Mouse (Mus musculus) lung, postnatal 25 days (tissue): ENCODE data around the gene Npb.

Experiments used
- DNase-seq: peaks from one replicate; pipeline ENCODE4 v3.0.0; 2022; ENCODE audit warnings: low spot score

Npb gene

DNA sequence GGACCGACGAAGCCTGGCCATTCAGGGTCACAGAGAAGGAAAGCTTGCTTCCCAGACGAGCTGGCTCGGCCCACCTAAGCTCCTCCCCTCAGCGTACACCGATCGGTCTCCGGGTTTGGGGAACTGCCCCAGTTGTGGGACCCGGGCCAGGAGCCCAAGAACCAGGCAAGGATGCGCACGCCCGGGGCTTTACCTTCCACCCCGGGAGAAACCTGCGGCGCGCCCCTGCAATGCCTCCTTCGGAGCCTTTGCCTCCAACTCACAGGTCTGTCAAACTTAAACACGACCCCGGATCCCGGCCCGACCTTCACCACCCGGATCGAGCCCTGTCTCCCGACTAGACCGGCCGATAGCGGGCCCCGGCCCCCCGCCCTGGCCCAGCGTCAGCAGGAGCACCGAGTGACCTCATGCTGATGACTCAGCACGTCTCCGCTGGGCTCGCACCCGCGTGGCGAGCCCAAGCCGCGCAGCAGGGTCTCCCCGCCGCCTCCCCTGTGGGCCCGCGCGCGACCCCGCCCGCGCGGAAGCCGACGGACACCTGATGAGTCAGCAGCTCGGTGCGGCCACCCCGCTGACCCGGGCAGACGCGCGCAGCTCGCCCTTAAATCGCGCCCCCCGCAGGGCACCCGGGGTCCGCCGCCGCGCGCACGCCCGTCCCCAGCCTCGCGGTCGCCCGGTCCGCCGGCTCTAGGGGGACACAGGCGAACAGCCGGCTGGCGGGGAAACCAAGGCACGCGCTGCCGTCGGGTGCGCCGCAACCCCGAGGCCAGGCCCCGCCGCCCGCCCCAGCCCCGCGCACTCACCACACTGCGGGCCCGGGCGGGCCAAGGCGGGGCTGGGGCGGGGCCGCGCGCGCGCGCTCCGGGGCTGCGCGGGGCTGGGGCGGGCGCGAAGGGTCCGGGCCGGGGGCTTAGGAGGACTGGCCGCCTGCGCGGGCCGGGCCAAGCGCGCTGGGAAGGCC is 24.6 kb downstream of the Npb start:
- peak; percentile 75 for DNase-seq

DNA sequence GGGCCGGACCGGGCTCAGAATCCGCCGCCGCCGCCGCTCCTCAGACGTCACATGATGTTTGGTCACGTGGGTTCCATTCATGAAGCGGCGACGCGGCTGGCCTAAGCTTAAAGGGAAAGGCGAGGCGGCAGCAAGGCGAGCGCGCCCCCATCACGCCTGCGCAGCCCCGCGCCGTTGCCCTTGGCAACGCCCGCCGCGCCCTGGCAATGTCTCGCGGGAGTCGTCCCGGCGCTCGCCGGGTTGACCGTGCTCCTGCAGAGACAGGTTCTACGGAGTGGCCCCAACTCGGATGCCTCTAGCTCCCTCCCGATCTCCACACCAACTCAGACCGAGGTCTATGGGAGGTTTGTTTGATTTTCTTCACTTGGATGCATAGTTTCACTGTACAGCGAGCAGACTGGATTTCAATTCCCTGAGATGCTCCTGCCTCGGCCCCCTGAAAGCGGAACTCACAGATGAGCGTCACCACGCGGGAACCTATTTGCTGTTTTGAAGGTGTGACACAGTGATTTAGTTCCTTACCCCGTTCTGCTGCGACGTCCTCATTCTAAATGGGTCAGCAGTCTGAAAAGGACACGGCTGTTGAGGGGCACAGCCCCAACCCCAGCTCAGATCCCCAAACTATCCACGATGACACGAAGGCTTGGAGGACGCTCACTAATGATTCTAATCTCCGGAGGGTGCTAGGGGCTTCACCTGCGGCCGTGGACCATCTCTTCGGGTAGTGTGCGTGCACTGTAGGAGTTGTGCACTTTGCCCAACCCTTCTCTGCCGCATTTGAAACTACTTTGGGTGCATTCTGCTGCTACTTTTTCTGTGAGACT is 25.5 kb downstream of the Npb start, which contains the start of gene Mafg:
TSS of gene Mafg (minus strand) at position 81 of the 824 bp plus-strand sequence.
- peak; percentile 94 for DNase-seq

DNA sequence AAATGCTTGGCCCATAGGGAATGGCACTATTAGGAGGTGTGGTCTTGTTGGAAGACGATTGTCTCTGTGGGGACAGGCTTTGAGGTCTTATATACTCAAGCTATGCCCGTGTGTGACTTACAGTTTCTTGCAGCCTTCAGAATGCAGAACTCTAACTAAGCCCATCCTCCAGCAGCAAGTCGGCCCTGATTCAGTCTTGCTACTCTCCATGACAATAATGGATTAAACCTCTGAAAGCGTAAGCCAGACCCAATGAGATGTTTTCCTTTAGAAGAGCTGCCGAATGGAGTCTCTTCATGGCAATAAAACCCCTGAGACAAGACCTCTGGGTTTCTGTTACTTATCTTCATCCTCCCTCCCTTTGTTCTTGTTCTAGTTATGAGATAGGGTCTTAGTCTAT is 26.5 kb downstream of the Npb start:
- no peak for DNase-seq

DNA sequence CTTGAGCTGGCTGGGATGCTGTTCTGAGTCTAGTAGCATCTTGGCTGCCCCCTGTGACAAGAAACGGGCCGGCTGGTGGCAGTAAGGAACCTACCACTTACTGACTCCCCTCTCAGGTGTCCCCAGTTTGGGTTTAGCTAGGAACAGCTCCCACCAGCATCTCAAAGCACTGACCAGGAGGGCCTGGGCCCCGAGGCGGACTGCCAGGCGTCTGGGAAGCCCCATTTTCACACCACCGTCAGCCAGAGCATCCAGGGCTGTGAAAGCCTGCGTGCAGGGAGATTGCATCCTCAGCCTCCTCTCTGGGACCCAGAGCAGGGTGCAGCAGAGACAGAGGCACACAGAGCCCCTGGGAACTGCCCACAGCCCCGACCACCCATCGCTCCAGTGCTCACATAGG is 33.0 kb downstream of the Npb start:
- no peak for DNase-seq

DNA sequence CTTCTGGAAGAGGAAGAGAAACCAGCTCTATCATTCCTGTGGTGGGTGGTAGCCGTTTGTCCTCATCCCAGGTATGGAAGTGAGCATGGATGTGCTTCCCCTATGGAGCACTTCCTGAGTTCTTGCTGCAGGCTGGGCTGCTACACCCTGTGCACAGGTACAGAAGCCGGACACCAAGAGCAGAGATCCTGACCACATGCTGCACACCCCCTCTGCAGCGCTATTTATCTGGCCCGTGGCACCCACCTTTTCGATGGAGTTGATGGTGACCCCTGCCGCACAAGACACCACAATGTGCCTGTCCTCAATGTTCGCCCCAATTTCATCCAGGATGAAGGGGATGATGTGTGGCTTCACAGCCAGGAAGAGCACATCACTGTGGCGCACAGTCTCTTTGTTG is 33.6 kb downstream of the Npb start:
- DNase-seq, result no peak

DNA sequence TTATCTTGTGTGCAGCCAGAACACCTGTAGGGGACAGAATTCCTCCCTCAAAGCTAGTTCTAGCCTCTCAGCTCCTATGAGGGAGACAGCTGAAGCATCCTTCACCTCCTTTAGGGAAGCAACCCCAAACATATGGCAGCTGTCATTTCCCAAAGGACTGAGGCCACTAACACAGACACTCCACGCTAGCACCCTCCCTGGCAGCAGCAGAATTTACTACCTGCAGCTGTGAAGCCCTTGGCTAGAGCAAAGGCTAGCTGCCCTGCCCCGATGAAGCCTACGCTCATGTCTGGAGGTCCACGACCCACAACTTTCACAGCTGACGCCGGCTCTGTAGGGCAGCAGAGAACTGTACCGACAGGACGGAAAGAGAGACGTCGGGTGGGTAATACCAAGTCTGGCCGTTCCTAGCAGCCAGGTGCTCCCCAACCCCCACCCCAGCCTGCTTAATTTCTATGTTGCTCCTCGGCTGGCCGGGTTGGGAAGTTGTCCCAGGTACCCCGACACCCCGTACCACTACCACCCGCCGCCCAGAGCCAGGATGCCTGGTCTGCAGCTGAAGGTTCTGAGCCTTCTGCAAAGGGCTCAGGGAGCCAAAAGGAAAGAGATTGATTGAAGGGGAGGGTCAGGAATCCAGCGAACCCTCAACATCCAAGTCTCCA is 34.8 kb downstream of the Npb start:
- no peak for DNase-seq

DNA sequence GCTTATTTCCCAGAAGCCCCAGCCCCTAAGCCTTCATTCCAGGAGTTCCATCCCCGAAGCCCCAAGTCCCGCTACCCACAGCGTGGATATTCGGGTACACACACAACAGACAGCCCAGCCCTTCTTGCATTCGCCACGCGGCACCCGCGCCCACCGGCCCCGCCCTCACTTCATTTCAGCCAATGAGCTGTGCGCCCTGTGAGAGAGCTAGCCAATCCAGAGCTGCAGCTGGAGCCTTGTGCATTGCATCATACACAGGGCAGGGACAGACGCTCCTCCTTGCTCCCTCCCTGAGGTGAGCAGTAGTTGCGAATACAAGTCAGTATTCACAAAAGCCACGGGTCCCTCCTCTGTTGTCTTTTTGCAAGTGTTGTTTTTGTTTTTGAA is 35.3 kb downstream of the Npb start, which contains the start of gene Pycr1:
TSS of gene Pycr1 (minus strand) at position 169 of the 387 bp plus-strand sequence.
- DNase-seq, result peak; percentile 96

DNA sequence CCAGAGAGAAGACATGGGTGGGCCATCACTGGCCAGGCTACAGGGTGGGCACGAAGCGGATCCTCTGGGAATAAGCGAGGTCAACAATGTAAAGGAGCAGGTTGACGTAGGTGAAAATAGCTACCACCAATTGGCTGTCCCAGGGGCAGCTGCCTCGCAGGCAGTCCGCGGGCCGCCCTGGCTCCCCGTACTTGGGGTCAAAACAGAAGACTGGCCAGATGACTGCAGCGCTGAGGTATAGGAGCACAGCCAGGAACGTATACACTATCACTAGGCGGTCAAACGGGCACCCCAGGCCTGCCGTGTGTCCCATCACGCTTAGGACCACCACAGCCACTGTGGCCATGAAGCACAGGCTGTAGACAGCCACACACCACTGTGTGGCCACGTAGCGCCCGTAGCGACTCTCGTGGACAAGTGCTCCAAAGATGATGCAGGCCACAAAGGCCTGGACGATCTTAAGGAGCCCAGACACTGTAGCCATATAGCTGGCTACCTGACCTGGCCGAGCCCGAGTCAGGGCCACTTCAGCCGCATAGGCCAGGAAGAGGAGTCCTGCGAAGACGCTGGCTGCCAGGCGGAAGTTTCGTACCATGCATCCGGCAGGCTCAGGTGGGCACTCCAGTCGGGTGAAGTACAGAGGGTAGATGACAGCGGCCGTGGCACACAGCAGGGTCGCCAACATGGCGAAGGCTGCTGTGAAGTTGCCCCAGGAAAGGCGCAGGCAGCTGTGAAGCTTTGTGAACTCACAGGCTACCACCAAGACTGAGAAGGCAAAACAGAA is 39.0 kb downstream of the Npb start:
- DNase-seq, result no peak

DNA sequence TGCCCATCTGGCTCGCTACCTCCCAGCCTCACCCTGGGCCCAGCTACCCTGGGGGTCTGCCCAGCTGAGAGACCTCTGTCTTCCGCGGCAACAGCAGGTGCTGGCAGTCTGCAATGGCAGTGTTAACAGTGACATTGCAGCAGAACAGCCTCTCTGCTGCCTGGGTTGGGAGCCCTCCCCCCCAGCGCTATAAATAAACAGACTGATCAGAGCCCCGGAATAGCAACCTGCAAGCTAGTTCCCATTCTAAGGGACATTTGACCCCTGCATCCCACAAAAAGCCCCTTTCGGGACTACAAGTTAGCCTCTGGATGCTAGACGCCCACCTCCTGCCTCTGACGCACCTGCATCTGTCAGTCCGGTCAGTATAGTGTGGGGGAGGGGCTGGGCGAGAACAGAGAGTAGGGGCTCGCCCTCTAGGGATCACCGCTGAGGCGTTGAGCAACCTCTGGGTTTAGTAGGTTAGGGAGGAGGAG is 39.8 kb downstream of the Npb start, which contains the start of gene Myadml2:
TSS of gene Myadml2 (minus strand) at position 158 of the 476 bp plus-strand sequence.
- no peak for DNase-seq

DNA sequence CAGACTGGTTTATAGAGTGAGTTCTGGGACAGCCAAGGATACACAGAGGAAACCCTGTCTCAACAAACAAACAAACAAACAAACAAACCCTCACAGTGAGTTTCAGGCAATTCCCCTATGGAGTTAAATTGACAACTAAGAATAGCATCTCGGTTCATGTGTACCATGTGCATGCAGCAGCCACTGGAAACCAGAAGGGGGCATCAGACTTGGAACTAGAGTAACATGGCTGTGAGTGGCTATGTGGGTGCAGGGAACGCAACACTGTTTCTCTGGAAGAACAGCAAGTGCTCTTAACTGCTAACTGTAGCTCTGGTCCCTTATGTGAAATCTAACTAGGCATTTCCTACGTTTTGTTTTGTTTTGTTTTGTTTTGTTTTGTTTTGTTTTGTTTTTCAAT is 43.6 kb downstream of the Npb start:
- DNase-seq, result no peak

DNA sequence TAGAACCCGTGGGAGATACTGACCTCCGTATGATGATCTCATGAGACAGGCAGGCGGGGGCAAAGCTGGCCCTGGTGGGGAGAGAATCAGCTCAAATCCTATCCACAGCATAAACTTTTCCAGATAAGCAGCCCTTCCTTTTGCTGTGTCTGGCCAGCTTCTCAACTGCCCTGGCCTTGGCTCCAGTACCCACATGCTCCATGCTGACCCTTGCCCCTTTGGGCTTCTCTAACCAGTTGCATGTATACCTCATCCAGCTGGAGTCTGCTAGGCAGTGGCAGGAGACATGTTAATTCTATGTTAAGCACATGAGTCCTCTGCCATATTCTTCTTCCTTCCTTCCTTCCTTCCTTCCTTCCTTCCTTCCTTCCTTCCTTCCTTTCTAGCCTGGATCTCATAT is 46.5 kb downstream of the Npb start:
- no peak for DNase-seq

DNA sequence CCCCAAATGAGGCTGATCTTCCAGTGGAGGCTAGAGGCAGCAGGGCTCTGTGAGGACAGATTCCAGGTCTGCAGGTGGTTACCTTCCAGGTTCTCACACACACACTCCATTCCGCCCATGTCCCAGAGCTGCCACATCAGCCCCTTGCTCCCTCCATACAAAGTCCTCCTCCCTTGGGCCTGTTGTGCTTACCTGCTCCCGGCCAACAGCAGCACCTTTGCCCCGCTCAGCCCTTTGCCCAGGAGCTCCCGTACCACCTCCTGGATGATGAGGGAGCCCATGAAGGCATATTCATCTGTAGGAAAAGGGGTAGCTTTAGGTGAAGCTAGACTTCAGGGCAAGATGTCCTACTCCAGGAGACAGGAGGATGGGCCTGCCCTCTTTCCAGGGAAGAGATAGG is 49.0 kb downstream of the Npb start:
- DNase-seq, result no peak
